Mouse (Mus musculus): ENCODE results near the gene Kmt2e.

- no peak for TF ChIP-seq POLR2A (IDR thresholded peaks at IDR 0.05; ENCODE audit: borderline replicate concordance, extremely low read depth, low read depth, low read length)
- no peak for TF ChIP-seq CTCF (IDR thresholded peaks at IDR 0.05; ENCODE audit: insufficient read depth, low read length)
Measured at GRCm38 (mm10) chr5:23421440-23421839, 12.8 kb upstream of the Kmt2e start.

All from lung, adult 2 months (tissue).